In genomic region chr1:179928822-179929221, GRCm38 (mm10) we compare ENCODE assay signal across 11 mouse cellular contexts. TPM values are rescaled to one million over a fixed set of nuclear protein-coding genes. Genes with fewer than 3 reads are reported as not detected.
A peak's percentile ranks its signal among the peaks of the same experiment; 100 is the strongest.
DNase-seq lines count a peak whose midpoint lies in the region; ATAC-seq and TF ChIP-seq lines count a peak whose summit lies in the region.
"Had no signal": no experiment of that assay in that cellular context is flagged by ENCODE, and none has a peak within 500 bp of the region (broad histone marks: within the 10 kb centered on the region; RNA-seq: fewer than 3 reads in every experiment).

No protein-coding gene starts in this region.

- H3K4me1 ChIP-seq in midbrain, postnatal 0 days (ENCODE audit: insufficient read depth, low read length), result no peaks in the 10 kb centered on the region
- no peaks in the 10 kb centered on the region for H3K4me1 ChIP-seq in midbrain, embryonic 16.5 days (ENCODE audit: control insufficient read depth, insufficient read depth, low read length)
- H3K4me1 ChIP-seq in liver, embryonic 14.5 days (replicated peaks; ENCODE audit: control insufficient read depth in 2 of 2, insufficient read depth in 2 of 2, low read length in 1 of 2), result no peaks in the 10 kb centered on the region; a peak in 1 of 4 replicates

- no peaks in the 10 kb centered on the region for H3K9me3 ChIP-seq in midbrain, postnatal 0 days (ENCODE audit: low read length)
- H3K9me3 ChIP-seq in midbrain, embryonic 16.5 days (replicated peaks; ENCODE audit: control insufficient read depth, low read length, poor library complexity, severe bottlenecking), result no peaks in the 10 kb centered on the region
- H3K9me3 ChIP-seq in liver, embryonic 14.5 days (ENCODE audit: control insufficient read depth, low read length), result no peaks in the 10 kb centered on the region
- H3K9me3 ChIP-seq: embryonic facial prominence, embryonic 13.5 days had no signal

- WGBS in midbrain, postnatal 0 days, result 62% methylated on average over 7 of the region's 7 CpGs
- 60% methylated on average over 7 of the region's 7 CpGs for WGBS in midbrain, embryonic 16.5 days
- 52% methylated on average over 7 of the region's 7 CpGs for WGBS in liver, embryonic 14.5 days (ENCODE audit: insufficient replicate concordance)

- H3K4me2 ChIP-seq in midbrain, postnatal 0 days (ENCODE audit: low read depth, low read length, poor library complexity, severe bottlenecking), result no peak overlapping the region
- no peak overlapping the region for H3K4me2 ChIP-seq in midbrain, embryonic 16.5 days (ENCODE audit: low read length)
- no peak overlapping the region for H3K4me2 ChIP-seq in liver, embryonic 14.5 days (ENCODE audit: low read depth)
- H3K4me2 ChIP-seq: embryonic facial prominence, embryonic 13.5 days had no signal

- no peaks in the 10 kb centered on the region for H3K27me3 ChIP-seq in midbrain, postnatal 0 days (ENCODE audit: insufficient read depth, low read length)
- no peaks in the 10 kb centered on the region for H3K27me3 ChIP-seq in midbrain, embryonic 16.5 days (ENCODE audit: control insufficient read depth, insufficient read depth, low read depth, low read length)
- H3K27me3 ChIP-seq in liver, embryonic 14.5 days (ENCODE audit: control insufficient read depth, insufficient read depth, low read length), result no peaks in the 10 kb centered on the region
- H3K27me3 ChIP-seq: embryonic facial prominence, embryonic 13.5 days had no signal

- TF ChIP-seq CTCF in gastrocnemius, adult 2 months (IDR thresholded peaks at IDR 0.05), result peak; percentile 25; the same call in 1 of the 2 replicates
- peak; percentile 27; the same call in 1 of the 2 replicates for TF ChIP-seq CTCF in midbrain, postnatal 0 days (IDR thresholded peaks at IDR 0.05)
- peak; percentile 72 for TF ChIP-seq CTCF in liver, embryonic 14.5 days (IDR thresholded peaks at IDR 0.05; ENCODE audit: low read depth)

- TF ChIP-seq EP300 in liver, embryonic 14.5 days (IDR thresholded peaks at IDR 0.05; ENCODE audit: low read depth), result no peak

- no peak for DNase-seq in gastrocnemius, adult 2 months
- DNase-seq in gastrocnemius, adult 18-20 months (ENCODE audit: low spot score), result no peak
- no peak for DNase-seq in midbrain, postnatal 0 days (ENCODE audit: low spot score)
- DNase-seq in liver, embryonic 14.5 days (ENCODE audit: low read depth in 3 of 3, low spot score in 3 of 3), result no peak
- DNase-seq in thymus, postnatal 36 days, result peak; percentile 14 to 19
- DNase-seq in ovary, postnatal 36 days (ENCODE audit: low spot score), result no peak
- no peak for DNase-seq in cerebellum, adult 18-20 months
- DNase-seq: gastrocnemius, postnatal 25 days had no signal

- no peaks in the 10 kb centered on the region for H3K36me3 ChIP-seq in midbrain, postnatal 0 days (ENCODE audit: insufficient read depth, low read length)
- H3K36me3 ChIP-seq in midbrain, embryonic 16.5 days (ENCODE audit: control insufficient read depth, insufficient read depth, low read length), result no peaks in the 10 kb centered on the region
- no peaks in the 10 kb centered on the region for H3K36me3 ChIP-seq in liver, embryonic 14.5 days (replicated peaks; ENCODE audit: control insufficient read depth, insufficient read depth, low read depth)
- H3K36me3 ChIP-seq: embryonic facial prominence, embryonic 13.5 days had no signal

- no peak overlapping the region for H3K27ac ChIP-seq in gastrocnemius, adult 2 months
- H3K27ac ChIP-seq in midbrain, postnatal 0 days (ENCODE audit: low read depth, low read length), result no peak overlapping the region
- H3K27ac ChIP-seq in midbrain, embryonic 16.5 days (ENCODE audit: low read length), result no peak overlapping the region
- no peak overlapping the region for H3K27ac ChIP-seq in liver, embryonic 14.5 days
- H3K27ac ChIP-seq: embryonic facial prominence, embryonic 13.5 days had no signal

- no peak overlapping the region for H3K4me3 ChIP-seq in gastrocnemius, adult 2 months
- H3K4me3 ChIP-seq in midbrain, postnatal 0 days (ENCODE audit: low read depth, low read length), result no peak overlapping the region
- H3K4me3 ChIP-seq in midbrain, embryonic 16.5 days (ENCODE audit: low read depth, low read length), result no peak overlapping the region
- H3K4me3 ChIP-seq in liver, embryonic 14.5 days (ENCODE audit: insufficient read depth in 1 of 2, low read depth in 2 of 2, low read length in 2 of 2), result no peak overlapping the region
- H3K4me3 ChIP-seq: embryonic facial prominence, embryonic 13.5 days had no signal

- no peak for ATAC-seq in midbrain, postnatal 0 days (ENCODE audit: low FRiP score)
- ATAC-seq in midbrain, embryonic 16.5 days, result no peak
- no peak for ATAC-seq in liver, embryonic 14.5 days (ENCODE audit: insufficient read depth)
- ATAC-seq: inflammation-experienced regulatory T-cells, adult 6 months had no signal

- H3K9ac ChIP-seq in midbrain, postnatal 0 days (replicated peaks; ENCODE audit: low read length, poor library complexity, severe bottlenecking), result no peak overlapping the region
- H3K9ac ChIP-seq in midbrain, embryonic 16.5 days (ENCODE audit: low read depth, low read length), result no peak overlapping the region
- H3K9ac ChIP-seq in liver, embryonic 14.5 days (replicated peaks), result no peak overlapping the region
- H3K9ac ChIP-seq: embryonic facial prominence, embryonic 13.5 days had no signal

- intact Hi-C loops in gastrocnemius, adult 2 months (cut with DNase I), result no loop called here

RNA-seq across cellular contexts. Expression of gene Cdc42bpa, which starts 31.4 kb away (rescaled TPM):
- total RNA-seq in gastrocnemius, adult 2 months (2021), result 10 to 100 TPM; 25.9 to 27.8 TPM
- 10 to 100 TPM; 19.1 to 25.7 TPM for total RNA-seq in gastrocnemius, adult 18-20 months (2021)
- 108 and 128 TPM in 2 replicates for total RNA-seq in midbrain, postnatal 0 days (2014; rRNA removed)
- 25.7 and 29.3 TPM in 2 replicates for polyA plus RNA-seq in midbrain, postnatal 0 days (2015; fragmentation: Nextera tagmentation; extraction: Ambion mirVana)
- polyA plus RNA-seq in midbrain, embryonic 16.5 days (2015; fragmentation: Nextera tagmentation; extraction: Ambion mirVana), result 30.0 and 30.3 TPM in 2 replicates
- polyA plus RNA-seq in liver, embryonic 14.5 days (2012; rRNA removed), result 7.5 and 9.1 TPM in 2 replicates
- 8.1 and 8.2 TPM in 2 replicates for polyA plus RNA-seq in liver, embryonic 14.5 days (2014; fragmentation: Nextera tagmentation; extraction: Ambion mirVana)

Comparison
In these comparisons a context has a peak if more than half of its experiments do, and no peak if none do; other contexts are left out.
1. DNase-seq: peak in thymus, postnatal 36 days (2 of 2); none in gastrocnemius, adult 2 months (single experiment), gastrocnemius, adult 18-20 months (single experiment), midbrain, postnatal 0 days (single experiment), liver, embryonic 14.5 days (0 of 3), ovary, postnatal 36 days (single experiment) and cerebellum, adult 18-20 months (0 of 2).
2. Peak in every context shown above with its lines, with median percentiles within 50 percentile points of each other: CTCF ChIP-seq.